Mouse (Mus musculus) megakaryocyte, embryonic 14.5 days (primary cell): ENCODE results near the gene Mybpc3.

ENCODE experiments used
- FLI1 ChIP-seq: IDR thresholded peaks from 2 replicates; pipeline ENCODE4 v1.6.1; 2012; ENCODE audit warnings: low read length, inconsistent platforms, mixed read lengths
- GATA1 ChIP-seq: IDR thresholded peaks from 3 replicates; pipeline ENCODE4 v1.6.1; 2012; ENCODE audit warnings: mixed read lengths, low read length, inconsistent platforms, borderline replicate concordance

GRCm38 (mm10) chr2:91143401-91143800 lies 25.5 kb downstream of the Mybpc3 start:
- TF ChIP-seq GATA1 (no peak), FLI1 (no peak)
